9 mouse cellular contexts compared by ENCODE assay signal in the genomic region with DNA sequence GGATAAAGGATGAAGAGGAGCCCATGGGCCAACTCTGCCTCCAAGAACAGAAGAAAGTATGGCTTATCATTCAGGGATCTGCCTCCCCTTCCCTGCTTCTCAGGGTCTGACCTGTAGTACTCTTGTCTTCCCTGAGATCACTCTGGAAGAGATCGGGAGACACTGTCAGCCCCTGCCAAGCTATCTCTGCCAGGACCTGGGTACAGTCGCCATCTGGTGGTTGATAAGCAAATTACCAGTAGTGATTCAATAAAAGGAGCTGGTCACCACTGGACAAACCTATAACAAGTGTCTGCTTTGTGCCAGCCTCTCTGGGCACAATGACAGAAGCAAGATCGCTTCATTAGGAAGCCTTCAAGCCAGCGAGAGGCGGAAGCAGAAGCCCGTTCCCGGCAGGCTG. TPM values are rescaled to one million over a fixed set of nuclear protein-coding genes. Genes with fewer than 3 reads are reported as not detected.
DNase-seq lines count a peak whose midpoint lies in the region; ATAC-seq and TF ChIP-seq lines count a peak whose summit lies in the region.
"Had no signal": no experiment of that assay in that cellular context is flagged by ENCODE, and none has a peak within 500 bp of the region (broad histone marks: within the 10 kb centered on the region; RNA-seq: fewer than 3 reads in every experiment).

No protein-coding gene starts in this region.

- no peak overlapping the region for H3K9ac ChIP-seq in intestine, postnatal 0 days (ENCODE audit: low read depth, low read length)
- no peak overlapping the region for H3K9ac ChIP-seq in intestine, embryonic 15.5 days
- no peak overlapping the region for H3K9ac ChIP-seq in CH12.LX (ENCODE audit: insufficient read depth, low read depth)
- no peak overlapping the region for H3K9ac ChIP-seq in forebrain, embryonic 14.5 days (ENCODE audit: low read length)
- H3K9ac ChIP-seq in lung, embryonic 16.5 days (ENCODE audit: low read length): no peak overlapping the region
- H3K9ac ChIP-seq: liver, embryonic 15.5 days had no signal

- no peaks in the 10 kb centered on the region for H3K9me3 ChIP-seq in intestine, postnatal 0 days (ENCODE audit: control insufficient read depth)
- H3K9me3 ChIP-seq in intestine, embryonic 15.5 days: no peaks in the 10 kb centered on the region
- peaks cover 2% of the 10 kb centered on the region for H3K9me3 ChIP-seq in CH12.LX (replicated peaks; ENCODE audit: low read length)
- H3K9me3 ChIP-seq in forebrain, embryonic 14.5 days (replicated peaks; ENCODE audit: control insufficient read depth, low read length): no peaks in the 10 kb centered on the region
- H3K9me3 ChIP-seq in lung, embryonic 16.5 days (ENCODE audit: control insufficient read depth, low read length): no peaks in the 10 kb centered on the region
- H3K9me3 ChIP-seq: liver, embryonic 15.5 days had no signal

- H3K27ac ChIP-seq in intestine, postnatal 0 days (ENCODE audit: low read depth, low read length): no peak overlapping the region
- H3K27ac ChIP-seq in intestine, embryonic 15.5 days: no peak overlapping the region
- no peak overlapping the region for H3K27ac ChIP-seq in CH12.LX (ENCODE audit: insufficient read depth, low read depth)
- no peak overlapping the region for H3K27ac ChIP-seq in forebrain, embryonic 14.5 days (ENCODE audit: low read depth, low read length)
- H3K27ac ChIP-seq in lung, embryonic 16.5 days (ENCODE audit: low read length): no peak overlapping the region
- H3K27ac ChIP-seq: liver, embryonic 15.5 days had no signal

- H3K4me1 ChIP-seq in intestine, postnatal 0 days (replicated peaks; ENCODE audit: control insufficient read depth, insufficient read depth, low read length): peaks cover 10% of the 10 kb centered on the region; the same call in 1 of the 2 replicates
- peaks cover 10% of the 10 kb centered on the region; the same call in 1 of the 2 replicates for H3K4me1 ChIP-seq in intestine, embryonic 15.5 days (replicated peaks)
- H3K4me1 ChIP-seq in CH12.LX (ENCODE audit: control insufficient read depth in 1 of 2, insufficient read depth in 2 of 2): peaks cover 47 to 85% of the 10 kb centered on the region in 2 experiments
- no peaks in the 10 kb centered on the region for H3K4me1 ChIP-seq in forebrain, embryonic 14.5 days (ENCODE audit: control insufficient read depth, insufficient read depth, low read length)
- H3K4me1 ChIP-seq in lung, embryonic 16.5 days (replicated peaks; ENCODE audit: control insufficient read depth, insufficient read depth, low read length): peaks cover 2% of the 10 kb centered on the region; the same call in 1 of the 2 replicates

- no peak for TF ChIP-seq POLR2A in CH12.LX (IDR thresholded peaks at IDR 0.05; ENCODE audit: low read depth, low read length)

- ATAC-seq in intestine, postnatal 0 days: no peak
- ATAC-seq in intestine, embryonic 15.5 days: no peak
- peak; percentile 62 for ATAC-seq in forebrain, embryonic 14.5 days
- ATAC-seq in lung, embryonic 16.5 days (ENCODE audit: low read depth): 0 out of 2 replicates have a peak, but pooled peaks have one; percentile 23

- WGBS in intestine, postnatal 0 days: 31% methylated on average over 7 of the region's 7 CpGs
- WGBS in intestine, embryonic 15.5 days: 28% methylated on average over 7 of the region's 7 CpGs
- 14% methylated on average over 7 of the region's 7 CpGs for WGBS in forebrain, embryonic 14.5 days
- WGBS in lung, embryonic 16.5 days: 22% methylated on average over 7 of the region's 7 CpGs

- in situ Hi-C loops in CH12.LX (cut with MboI; ENCODE audit: low pct_ligation_motif_present, low pct_unique_long_range_greater_than_20kb, low sequenced_read_pairs): loop anchor here (5.0 kb wide), 3 partner anchors 82 to 262 kb away; no protein-coding TSS in a partner anchor

- H3K27me3 ChIP-seq in intestine, postnatal 0 days (replicated peaks; ENCODE audit: control insufficient read depth, insufficient read depth, low read length): no peaks in the 10 kb centered on the region
- H3K27me3 ChIP-seq in intestine, embryonic 15.5 days (replicated peaks): no peaks in the 10 kb centered on the region
- H3K27me3 ChIP-seq in CH12.LX (replicated peaks): no peaks in the 10 kb centered on the region
- no peaks in the 10 kb centered on the region for H3K27me3 ChIP-seq in forebrain, embryonic 14.5 days (replicated peaks; ENCODE audit: control insufficient read depth, insufficient read depth, low read length)
- no peaks in the 10 kb centered on the region; the same call in 1 of the 2 replicates for H3K27me3 ChIP-seq in lung, embryonic 16.5 days (ENCODE audit: control insufficient read depth, insufficient read depth, low read depth, low read length)

- TF ChIP-seq RAD21 in CH12.LX (IDR thresholded peaks at IDR 0.05; ENCODE audit: low read depth, low read length): peak; percentile 77

- H3K79me2 ChIP-seq in CH12.LX (replicated peaks; ENCODE audit: control insufficient read depth, extremely low read depth, insufficient read depth, poor library complexity, severe bottlenecking): no peaks in the 10 kb centered on the region

- DNase-seq in CH12.LX (ENCODE audit: extremely low read depth) (peak; percentile 69), ZHBTc4 (ENCODE audit: low read depth, low spot score) (peak; percentile 79)
- DNase-seq in forebrain, embryonic 14.5 days (ENCODE audit: low spot score): peak; percentile 71
- DNase-seq in retina, postnatal 7 days (ENCODE audit: low read depth, low spot score): peak; percentile 44
- DNase-seq in right cerebral cortex, postnatal 14 days: no peak

- dilution Hi-C loops in CH12.LX (cut with MboI; ENCODE audit: extremely low pct_ligation_motif_present, extremely low pct_unique_long_range_greater_than_20kb, low sequenced_read_pairs): no loop called here

- H3K4me3 ChIP-seq in intestine, postnatal 0 days (ENCODE audit: low read depth, low read length): no peak overlapping the region
- no peak overlapping the region for H3K4me3 ChIP-seq in intestine, embryonic 15.5 days (replicated peaks)
- H3K4me3 ChIP-seq in CH12.LX (replicated peaks in 1 of 3; ENCODE audit: low read depth in 2 of 3, low read length in 2 of 3, poor library complexity in 1 of 3): no peak overlapping the region
- no peak overlapping the region for H3K4me3 ChIP-seq in forebrain, embryonic 14.5 days (ENCODE audit: low read depth, low read length)
- H3K4me3 ChIP-seq in lung, embryonic 16.5 days (ENCODE audit: low read length): no peak overlapping the region
- H3K4me3 ChIP-seq: liver, embryonic 15.5 days had no signal

- TF ChIP-seq EP300 in CH12.LX (IDR thresholded peaks at IDR 0.05; ENCODE audit: low read length): no peak

- peak; percentile 93 for TF ChIP-seq CTCF in intestine, postnatal 0 days (IDR thresholded peaks at IDR 0.05; ENCODE audit: low read depth)
- TF ChIP-seq CTCF in CH12.LX (conservative IDR thresholded peaks at IDR 0.05 in 1 of 2, IDR thresholded peaks at IDR 0.05 in 1 of 2; ENCODE audit: low read depth in 2 of 2, low read length in 2 of 2): peak; percentile 63 to 89; a peak in 3 of 4 replicates

- no peaks in the 10 kb centered on the region for H3K36me3 ChIP-seq in intestine, postnatal 0 days (ENCODE audit: control insufficient read depth, insufficient read depth)
- H3K36me3 ChIP-seq in intestine, embryonic 15.5 days: no peaks in the 10 kb centered on the region
- peaks cover 0 to 1% of the 10 kb centered on the region in 2 experiments for H3K36me3 ChIP-seq in CH12.LX (replicated peaks in 1 of 2; ENCODE audit: control insufficient read depth in 1 of 2, insufficient read depth in 1 of 2, low read length in 1 of 2)
- H3K36me3 ChIP-seq in forebrain, embryonic 14.5 days (ENCODE audit: control insufficient read depth, insufficient read depth, low read length): no peaks in the 10 kb centered on the region
- H3K36me3 ChIP-seq in lung, embryonic 16.5 days (ENCODE audit: control insufficient read depth, insufficient read depth, low read length): no peaks in the 10 kb centered on the region
- H3K36me3 ChIP-seq: liver, embryonic 15.5 days had no signal

- no peak overlapping the region for H3K4me2 ChIP-seq in intestine, postnatal 0 days (replicated peaks; ENCODE audit: low read depth)
- no peak overlapping the region for H3K4me2 ChIP-seq in intestine, embryonic 15.5 days (replicated peaks)
- H3K4me2 ChIP-seq in CH12.LX (ENCODE audit: insufficient read depth, low read depth, poor library complexity, severe bottlenecking): 0 out of 2 replicates have a peak overlapping the region, but pooled peaks have one; percentile 8
- no peak overlapping the region for H3K4me2 ChIP-seq in forebrain, embryonic 14.5 days (ENCODE audit: low read length)
- no peak overlapping the region for H3K4me2 ChIP-seq in lung, embryonic 16.5 days (ENCODE audit: low read depth, low read length)
- H3K4me2 ChIP-seq: liver, embryonic 15.5 days had no signal

TF ChIP-seq in CH12.LX, 34 proteins besides CTCF, POLR2A, EP300 and RAD21:
- no peak for TF ChIP-seq GABPA (IDR thresholded peaks at IDR 0.05; ENCODE audit: insufficient replicate concordance, low read depth, low read length)
- TF ChIP-seq ZC3H11A (IDR thresholded peaks at IDR 0.05; ENCODE audit: low read depth, low read length): peak; percentile 34; the same call in 1 of the 2 replicates
- TF ChIP-seq SMC3 (IDR thresholded peaks at IDR 0.05; ENCODE audit: low read depth, low read length): peak; percentile 90
- TF ChIP-seq JUND (conservative IDR thresholded peaks at IDR 0.05; ENCODE audit: low read depth, low read length): no peak

RNA-seq across cellular contexts. Expression of a gene that starts 20.9 kb away (rescaled TPM):
- polyA plus RNA-seq in intestine, postnatal 0 days (2015; fragmentation: Nextera tagmentation; extraction: Ambion mirVana): 9.5 and 11.2 TPM in 2 replicates
- polyA plus RNA-seq in intestine, embryonic 15.5 days (2015; fragmentation: Nextera tagmentation; extraction: Ambion mirVana): 12.5 and 13.1 TPM in 2 replicates
- total RNA-seq in CH12.LX (2012; rRNA removed) (12.6 and 13.1 TPM in 2 replicates), CH12.LX (2014; rRNA removed) (16.8 and 17.3 TPM in 2 replicates)
- 22.7 and 24.1 TPM in 2 replicates for polyA plus RNA-seq in CH12.LX (2012; ENCODE audit: insufficient read length, low read depth)
- 5.5 and 6.0 TPM in 2 replicates for polyA plus RNA-seq in forebrain, embryonic 14.5 days (2014; fragmentation: Nextera tagmentation; extraction: Ambion mirVana)
- polyA plus RNA-seq in lung, embryonic 16.5 days (2015; fragmentation: Nextera tagmentation; extraction: Ambion mirVana): 16.9 and 20.3 TPM in 2 replicates

Comparison
In these comparisons a context has a peak if more than half of its experiments do, and no peak if none do; other contexts are left out.
1. ATAC-seq: peak in forebrain, embryonic 14.5 days (single experiment) and lung, embryonic 16.5 days (single experiment); none in intestine, postnatal 0 days (single experiment) and intestine, embryonic 15.5 days (single experiment).